Mouse (Mus musculus) heart, embryonic 16.5 days (tissue): Measurements from ENCODE around the gene Dpp6. TPM values are rescaled to one million over a fixed set of nuclear protein-coding genes. Genes with fewer than 3 reads are reported as not detected.

Experiments used
- ATAC-seq: fragments of 200-750 bp; cut with Nextera tagmentation; replicated peaks from 2 replicates; pipeline ENCODE4 v1.8.0; 2017; ENCODE audit warnings: moderate number of reproducible peaks; ENCODE audit not compliant: insufficient read depth, low FRiP score; ENCODE audit errors: extremely low read depth
- H3K27ac ChIP-seq: fragments of 300-500 bp; sonication (generic); 2 replicates; pipeline ENCODE4 v1.5.1; 2014; ENCODE audit warnings: mild to moderate bottlenecking, low read length, control low read depth, moderate library complexity
- H3K27me3 ChIP-seq: fragments of 300-500 bp; sonication (generic); 2 replicates; pipeline ENCODE4 v1.6.1; 2014; ENCODE audit warnings: low read length, mixed read lengths; ENCODE audit not compliant: control insufficient read depth, insufficient read depth
- H3K36me3 ChIP-seq: fragments of 300-500 bp; sonication (generic); 2 replicates; pipeline ENCODE4 v1.6.1; 2014; ENCODE audit not compliant: control insufficient read depth, insufficient read depth
- H3K4me1 ChIP-seq: fragments of 300-500 bp; sonication (generic); 2 replicates; pipeline ENCODE4 v1.6.1; 2014; ENCODE audit warnings: low read length, mixed read lengths; ENCODE audit not compliant: control insufficient read depth, insufficient read depth
- H3K4me2 ChIP-seq: fragments of 300-500 bp; sonication (generic); 2 replicates; pipeline ENCODE4 v1.6.1; 2014; ENCODE audit warnings: low read depth, mild to moderate bottlenecking, control low read depth, low read length
- H3K4me3 ChIP-seq: fragments of 300-500 bp; sonication (generic); 2 replicates; pipeline ENCODE4 v1.5.1; 2014; ENCODE audit warnings: mild to moderate bottlenecking, control low read depth, low read length
- H3K9ac ChIP-seq: fragments of 300-500 bp; sonication (generic); 2 replicates; pipeline ENCODE4 v1.6.1; 2014; ENCODE audit warnings: low read length, control low read depth
- H3K9me3 ChIP-seq: fragments of 300-500 bp; sonication (generic); replicated peaks from 2 replicates; pipeline ENCODE4 v1.6.1; 2016; ENCODE audit warnings: low read length; ENCODE audit not compliant: control insufficient read depth
- WGBS: fragments of 180-500 bp; shearing (Covaris S2); extraction: QIAGEN DNeasy Blood & Tissue Kit; methylation state at CpG from one replicate; pipeline ENCODE4 v1.1.7; 2014; 5-methylcytosine and 5-hydroxymethylcytosine counted together
- polyA plus RNA-seq: library from polyadenylated mRNA; unstranded; fragments of >200 nt; fragmentation: Nextera tagmentation; extraction: Ambion mirVana; gene quantifications from 2 replicates; pipeline ENCODE4 v1.2.1, GENCODE M21; 2015

Dpp6 gene
- polyA plus RNA-seq, 1 experiment from 2014 or later = 0.91 TPM

DNA sequence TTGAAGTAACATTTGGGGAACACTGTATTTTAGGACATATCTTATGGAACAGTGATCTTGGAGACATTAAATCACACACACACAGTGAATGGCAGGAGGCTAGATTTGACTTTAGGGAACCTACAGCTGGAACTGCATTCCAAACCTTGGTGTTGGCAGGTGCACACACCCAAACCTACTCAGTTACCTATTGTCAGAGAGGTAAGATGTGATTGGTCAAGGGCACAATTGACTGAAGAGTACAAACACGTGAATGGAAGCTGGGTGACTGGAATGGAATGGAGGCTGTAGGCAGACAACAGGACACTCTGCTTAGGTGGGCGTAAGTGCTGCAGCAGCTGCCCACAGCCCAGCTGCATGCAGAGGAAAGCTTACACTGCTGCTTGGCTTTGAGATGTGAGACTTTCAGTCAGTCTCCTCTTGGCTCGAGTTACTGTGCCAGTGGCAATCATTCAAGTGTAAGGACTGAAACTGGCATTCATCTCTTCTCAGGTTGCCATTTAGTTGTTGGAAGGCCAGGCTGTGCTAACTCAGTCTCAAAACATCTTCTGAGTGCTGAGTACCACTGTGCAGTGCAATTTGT is 507.4 kb downstream of the Dpp6 start:
- no peaks in the 10 kb centered on the region for H3K36me3 ChIP-seq
- H3K27me3 ChIP-seq = no peaks in the 10 kb centered on the region
- no peaks in the 10 kb centered on the region for H3K9me3 ChIP-seq
- no peak overlapping the region for H3K9ac ChIP-seq
- H3K4me2 ChIP-seq = no peak overlapping the region
- no peak for ATAC-seq
- no peak overlapping the region for H3K4me3 ChIP-seq
- H3K4me1 ChIP-seq = no peaks in the 10 kb centered on the region
- 39% methylated on average over 3 of the region's 3 CpGs for WGBS
- H3K27ac ChIP-seq = no peak overlapping the region

DNA sequence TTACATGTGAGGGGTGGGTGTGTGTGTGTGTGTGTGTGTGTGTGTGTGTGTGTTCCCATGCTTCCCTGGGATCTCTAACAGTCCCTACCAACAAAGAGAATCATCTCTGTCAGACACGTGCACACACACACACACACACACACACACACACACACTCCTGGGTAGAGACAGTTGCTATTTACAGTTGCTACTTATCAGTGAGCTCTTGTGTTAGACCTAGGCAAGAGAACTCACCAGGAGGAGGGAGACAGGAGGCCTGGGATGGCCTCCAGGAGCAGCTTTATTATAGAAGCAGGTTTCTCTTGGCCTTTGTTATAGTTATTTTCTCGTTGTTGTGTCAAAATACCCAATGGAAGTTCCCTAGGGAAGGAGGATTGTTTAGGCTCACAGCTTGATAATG is 519.7 kb downstream of the Dpp6 start:
- WGBS = 38% methylated on average over 2 of the region's 2 CpGs
- Histone ChIP-seq H3K9ac (no peak overlapping the region), H3K4me1 (no peaks in the 10 kb centered on the region), H3K4me2 (no peak overlapping the region), H3K27ac (no peak overlapping the region), H3K27me3 (no peaks in the 10 kb centered on the region), H3K9me3 (no peaks in the 10 kb centered on the region; the same call in 1 of the 2 replicates), H3K4me3 (no peak overlapping the region), H3K36me3 (no peaks in the 10 kb centered on the region)
- ATAC-seq = no peak

DNA sequence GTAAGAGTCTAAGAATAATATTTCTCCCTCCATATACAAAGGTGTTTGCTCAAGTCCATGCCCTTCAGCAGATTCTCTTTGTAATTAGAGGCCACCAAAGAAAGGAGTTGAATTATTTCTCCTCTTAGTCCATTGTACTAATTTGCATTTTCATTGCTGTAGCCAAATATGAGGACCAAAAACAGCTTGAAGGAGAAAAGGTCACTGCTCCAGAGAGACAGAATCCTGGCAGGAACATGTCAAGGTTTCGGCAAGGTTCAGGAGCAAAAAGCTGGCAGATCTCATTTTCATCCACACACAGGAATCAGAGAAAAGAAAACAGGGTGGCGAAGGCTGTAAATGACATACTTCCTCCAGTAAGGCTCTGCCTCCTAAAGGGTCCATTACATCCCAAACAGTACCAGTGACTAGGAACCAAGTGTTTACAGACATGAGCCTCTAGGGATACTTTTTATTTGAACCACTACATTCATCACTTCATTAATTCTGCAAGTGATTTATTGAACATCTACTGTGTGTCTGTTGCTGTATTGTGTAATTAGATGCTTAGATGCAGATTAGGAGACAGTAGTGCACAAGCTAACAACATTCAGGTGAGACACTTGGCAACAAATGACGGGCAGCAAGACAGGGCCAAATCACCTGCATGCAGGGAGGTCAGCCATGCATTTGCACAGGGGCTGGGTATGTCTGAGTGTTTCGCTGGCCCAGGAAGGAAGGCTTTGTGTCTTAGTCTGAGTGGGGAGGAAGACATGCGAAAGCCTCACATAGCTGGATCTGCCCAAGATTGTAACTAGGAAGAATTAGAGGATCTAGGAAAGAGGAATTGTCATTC is 522.4 kb downstream of the Dpp6 start:
- no peak overlapping the region for H3K27ac ChIP-seq
- no peaks in the 10 kb centered on the region for H3K9me3 ChIP-seq
- no peaks in the 10 kb centered on the region for H3K27me3 ChIP-seq
- WGBS = 80% methylated on average over 5 of the region's 5 CpGs
- no peak overlapping the region for H3K9ac ChIP-seq
- no peak for ATAC-seq
- no peaks in the 10 kb centered on the region for H3K36me3 ChIP-seq
- H3K4me1 ChIP-seq = no peaks in the 10 kb centered on the region
- no peak overlapping the region for H3K4me3 ChIP-seq
- no peak overlapping the region for H3K4me2 ChIP-seq

DNA sequence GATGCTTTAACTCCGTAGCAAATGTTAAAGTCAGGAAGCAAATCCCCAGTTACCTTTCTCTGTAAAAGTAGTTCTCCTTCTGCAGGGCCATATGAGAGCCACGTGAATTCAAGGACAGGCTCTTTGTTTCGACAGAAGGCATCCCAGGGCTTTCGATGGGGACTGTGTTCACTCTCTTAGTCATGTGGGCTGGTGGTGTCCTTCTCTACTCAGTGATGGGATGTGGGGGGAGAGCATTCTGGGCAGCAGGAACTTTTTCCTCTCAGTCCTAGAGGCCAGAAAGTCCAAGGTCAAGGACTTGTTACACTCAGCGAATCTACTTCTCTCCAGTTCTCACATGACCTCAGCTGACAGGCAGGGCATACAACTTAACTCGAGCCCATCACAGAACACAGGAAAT is 525.3 kb downstream of the Dpp6 start:
- ATAC-seq = no peak
- H3K4me2 ChIP-seq = no peak overlapping the region
- no peak overlapping the region for H3K27ac ChIP-seq
- no peaks in the 10 kb centered on the region for H3K27me3 ChIP-seq
- no peaks in the 10 kb centered on the region for H3K36me3 ChIP-seq
- no peaks in the 10 kb centered on the region for H3K9me3 ChIP-seq
- H3K9ac ChIP-seq = no peak overlapping the region
- 49% methylated on average over 6 of the region's 6 CpGs for WGBS
- H3K4me3 ChIP-seq = no peak overlapping the region
- no peaks in the 10 kb centered on the region for H3K4me1 ChIP-seq

DNA sequence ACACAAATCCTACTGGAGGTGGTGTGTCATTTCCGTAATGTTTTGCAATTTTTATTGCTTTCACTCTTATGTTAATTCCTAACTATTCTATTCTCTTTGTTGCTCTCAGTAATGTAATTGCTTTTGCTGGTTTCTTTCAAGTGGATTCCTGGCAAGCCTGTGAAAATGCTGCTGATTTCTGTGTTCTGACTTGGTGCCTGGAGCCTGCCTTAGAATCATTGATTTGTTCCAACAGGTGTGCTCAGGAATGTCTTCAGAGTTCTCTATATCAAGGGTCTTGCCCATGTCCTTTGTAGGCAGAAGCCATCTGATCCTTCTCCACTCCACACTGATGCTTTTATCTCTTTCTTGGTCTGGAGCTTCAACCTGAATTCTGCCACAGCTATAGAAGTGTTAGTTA is 526.6 kb downstream of the Dpp6 start:
- no peak for ATAC-seq
- Histone ChIP-seq H3K4me3 (no peak overlapping the region), H3K4me2 (no peak overlapping the region), H3K9ac (no peak overlapping the region), H3K36me3 (no peaks in the 10 kb centered on the region), H3K27ac (no peak overlapping the region), H3K9me3 (no peaks in the 10 kb centered on the region), H3K27me3 (no peaks in the 10 kb centered on the region), H3K4me1 (no peaks in the 10 kb centered on the region)
- WGBS = 83% methylated on average over 1 of the region's 1 CpGs

GRCm38 (mm10) chr5:27348181-27349095 is 531.4 kb downstream of the Dpp6 start:
- no peak overlapping the region for H3K9ac ChIP-seq
- H3K36me3 ChIP-seq = no peaks in the 10 kb centered on the region
- H3K4me1 ChIP-seq = no peaks in the 10 kb centered on the region
- H3K4me3 ChIP-seq = no peak overlapping the region
- no peak for ATAC-seq
- H3K27me3 ChIP-seq = no peaks in the 10 kb centered on the region
- H3K4me2 ChIP-seq = no peak overlapping the region
- H3K27ac ChIP-seq = no peak overlapping the region
- H3K9me3 ChIP-seq = no peaks in the 10 kb centered on the region
- 64% methylated on average over 5 of the region's 5 CpGs for WGBS

DNA sequence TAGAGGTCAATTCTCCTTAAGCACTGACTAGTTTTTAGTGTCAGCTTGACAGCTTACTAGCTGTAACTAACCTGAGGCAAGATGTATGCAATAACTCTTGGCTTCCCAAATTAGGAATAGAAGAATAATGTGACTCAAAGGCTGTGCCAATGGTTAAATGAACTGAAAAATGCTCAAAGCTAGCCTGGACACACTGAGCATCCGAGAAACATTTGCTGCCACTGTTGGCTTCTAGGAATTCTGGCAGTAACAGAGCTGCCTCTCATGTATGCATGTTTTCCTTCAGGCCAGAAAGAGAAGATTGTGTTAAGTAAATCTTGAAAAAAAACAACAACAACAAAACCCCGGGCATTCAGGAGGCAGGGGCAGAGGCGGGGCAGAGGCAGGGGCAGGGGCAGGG is 540.6 kb downstream of the Dpp6 start:
- 60% methylated on average over 3 of the region's 3 CpGs for WGBS
- H3K27me3 ChIP-seq = no peaks in the 10 kb centered on the region
- no peak for ATAC-seq
- H3K9ac ChIP-seq = no peak overlapping the region
- no peaks in the 10 kb centered on the region for H3K9me3 ChIP-seq
- H3K27ac ChIP-seq = no peak overlapping the region
- H3K36me3 ChIP-seq = no peaks in the 10 kb centered on the region
- H3K4me3 ChIP-seq = no peak overlapping the region
- no peaks in the 10 kb centered on the region for H3K4me1 ChIP-seq
- no peak overlapping the region for H3K4me2 ChIP-seq

- H3K9ac ChIP-seq = no peak overlapping the region
- no peaks in the 10 kb centered on the region for H3K9me3 ChIP-seq
- H3K4me3 ChIP-seq = no peak overlapping the region
- H3K36me3 ChIP-seq = no peaks in the 10 kb centered on the region
- no peak for ATAC-seq
- no peaks in the 10 kb centered on the region for H3K4me1 ChIP-seq
- no peak overlapping the region for H3K27ac ChIP-seq
- WGBS = 53% methylated on average over 2 of the region's 2 CpGs
- no peaks in the 10 kb centered on the region for H3K27me3 ChIP-seq
- H3K4me2 ChIP-seq = no peak overlapping the region
These were observed 548.9 kb downstream of the Dpp6 start for GRCm38 (mm10) chr5:27365946-27366345.

DNA sequence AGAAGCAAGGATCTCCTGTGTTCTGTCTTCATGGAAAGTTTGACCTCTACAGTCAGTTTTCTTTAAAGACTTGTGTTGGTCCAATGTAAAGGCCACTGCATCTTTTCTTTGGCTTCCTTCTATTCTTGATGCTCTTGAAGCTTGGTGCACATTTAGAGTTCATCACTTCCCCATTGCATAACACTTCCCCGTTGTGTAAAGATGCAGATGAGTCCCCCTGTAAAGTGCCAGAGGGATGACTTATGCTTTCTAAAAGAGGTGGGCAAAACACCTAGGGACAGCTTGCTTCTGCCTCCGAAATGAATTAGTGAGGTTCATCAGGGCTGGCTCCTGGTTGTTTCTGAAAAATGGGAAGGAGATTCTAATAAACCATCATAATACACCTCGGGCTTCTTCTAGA is 553.8 kb downstream of the Dpp6 start:
- H3K27me3 ChIP-seq = no peaks in the 10 kb centered on the region
- no peak overlapping the region for H3K27ac ChIP-seq
- H3K9me3 ChIP-seq = no peaks in the 10 kb centered on the region
- no peak for ATAC-seq
- WGBS = 69% methylated on average over 3 of the region's 3 CpGs
- no peak overlapping the region for H3K9ac ChIP-seq
- H3K4me3 ChIP-seq = no peak overlapping the region
- no peaks in the 10 kb centered on the region for H3K4me1 ChIP-seq
- no peaks in the 10 kb centered on the region for H3K36me3 ChIP-seq
- H3K4me2 ChIP-seq = no peak overlapping the region
